Mouse (Mus musculus): Measurements from ENCODE around the gene Klc2. TPM values are rescaled to one million over a fixed set of nuclear protein-coding genes. Genes with fewer than 3 reads are reported as not detected.
"Not testable (repeated sequence)": the region's sequence is repeated elsewhere in the genome, so short reads cannot be mapped to it uniquely, and the experiment has no call there.

Klc2 gene
- total RNA-seq (2015) (1.2 and 1.6 TPM in 2 replicates), total RNA-seq (2017) (2.7 and 3.8 TPM in 2 replicates)

GRCm38 (mm10) chr19:5118384-5118698 lies at the start of gene Klc2:
Klc2 (minus strand) TSS chr19:5118560.
- no peak for ATAC-seq (replicated peaks; ENCODE audit: poor library complexity)

GRCm38 (mm10) chr19:5167477-5167876 lies 49.1 kb upstream of the Klc2 start:
- peak; percentile 39; the same call in 1 of the 2 replicates for ATAC-seq (replicated peaks; ENCODE audit: poor library complexity)

GRCm38 (mm10) chr19:5164380-5164779 lies 46.0 kb upstream of the Klc2 start:
- ATAC-seq (replicated peaks; ENCODE audit: poor library complexity) = peak; percentile 72

GRCm38 (mm10) chr19:5161913-5162312 lies 43.6 kb upstream of the Klc2 start:
- ATAC-seq (replicated peaks; ENCODE audit: poor library complexity) = no peak

GRCm38 (mm10) chr19:5152261-5152660 lies 33.9 kb upstream of the Klc2 start:
- no peak for ATAC-seq (replicated peaks; ENCODE audit: poor library complexity)

- ATAC-seq (replicated peaks; ENCODE audit: poor library complexity) = no peak
Observed at GRCm38 (mm10) chr19:5151741-5152140, 33.4 kb upstream of the Klc2 start.

- ATAC-seq (replicated peaks; ENCODE audit: poor library complexity) = peak; percentile 89
Observed at GRCm38 (mm10) chr19:5151331-5151730, 33.0 kb upstream of the Klc2 start.

- no peak for ATAC-seq (replicated peaks; ENCODE audit: poor library complexity)
Observed at GRCm38 (mm10) chr19:5150358-5150757, 32.0 kb upstream of the Klc2 start.

GRCm38 (mm10) chr19:5149041-5149440 lies 30.7 kb upstream of the Klc2 start:
- ATAC-seq (replicated peaks; ENCODE audit: poor library complexity) = not testable (repeated sequence)

- ATAC-seq (replicated peaks; ENCODE audit: poor library complexity) = 0 out of 2 replicates have a peak, but pooled peaks have one; percentile 39
Observed at GRCm38 (mm10) chr19:5139640-5140039, 21.3 kb upstream of the Klc2 start.

- ATAC-seq (replicated peaks; ENCODE audit: poor library complexity) = 0 out of 2 replicates have a peak, but pooled peaks have one; percentile 17
Observed at GRCm38 (mm10) chr19:5131237-5131636, 12.9 kb upstream of the Klc2 start.

- no peak for ATAC-seq (replicated peaks; ENCODE audit: poor library complexity)
Observed at GRCm38 (mm10) chr19:5129770-5130169, 11.4 kb upstream of the Klc2 start.

- no peak for ATAC-seq (replicated peaks; ENCODE audit: poor library complexity)
Observed at GRCm38 (mm10) chr19:5124055-5124614, 5.8 kb upstream of the Klc2 start.

- ATAC-seq (replicated peaks; ENCODE audit: poor library complexity) = no peak
Observed at GRCm38 (mm10) chr19:5123241-5123640, 4.9 kb upstream of the Klc2 start.

- ATAC-seq (replicated peaks; ENCODE audit: poor library complexity) = no peak
Observed at GRCm38 (mm10) chr19:5122492-5122891, 4.1 kb upstream of the Klc2 start.

- ATAC-seq (replicated peaks; ENCODE audit: poor library complexity) = peak; percentile 88
Observed at GRCm38 (mm10) chr19:5117494-5118383, 621 bp downstream of the Klc2 start.

GRCm38 (mm10) chr19:5113783-5114182 lies 4.6 kb downstream of the Klc2 start:
- ATAC-seq (replicated peaks; ENCODE audit: poor library complexity) = no peak

GRCm38 (mm10) chr19:5109659-5110453 lies 8.5 kb downstream of the Klc2 start:
- ATAC-seq (replicated peaks; ENCODE audit: poor library complexity) = no peak

- ATAC-seq (replicated peaks; ENCODE audit: poor library complexity) = no peak
Observed at GRCm38 (mm10) chr19:5108702-5109101, 9.7 kb downstream of the Klc2 start.

GRCm38 (mm10) chr19:5108271-5108575 lies 10.1 kb downstream of the Klc2 start:
- ATAC-seq (replicated peaks; ENCODE audit: poor library complexity) = peak; percentile 59; the same call in 1 of the 2 replicates

- ATAC-seq (replicated peaks; ENCODE audit: poor library complexity) = no peak
Observed at GRCm38 (mm10) chr19:5107556-5108270, 10.6 kb downstream of the Klc2 start.
